Mouse (Mus musculus) embryonic facial prominence, embryonic 14.5 days (tissue): ENCODE measurements around the gene Pou2f2. TPM values are rescaled to one million over a fixed set of nuclear protein-coding genes. Genes with fewer than 3 reads are reported as not detected.

Experiments
- ATAC-seq: fragments of 200-750 bp; cut with Nextera tagmentation; 2 replicates; pipeline ENCODE4 v1.8.0; 2017; ENCODE audit warnings: low read depth, moderate number of reproducible peaks, moderate TSS enrichment
- DNase-seq: peaks from one replicate; pipeline ENCODE4 v3.0.0-alpha.2; 2015; ENCODE audit warnings: low spot score
- H3K27ac ChIP-seq: fragments of 300-500 bp; sonication (generic); replicated peaks from 2 replicates; pipeline ENCODE4 v1.5.1; 2014; ENCODE audit warnings: low read depth, mild to moderate bottlenecking, low read length, moderate library complexity
- H3K27me3 ChIP-seq: fragments of 300-500 bp; sonication (generic); replicated peaks from 2 replicates; pipeline ENCODE4 v1.6.1; 2014; ENCODE audit warnings: low read length; ENCODE audit not compliant: control insufficient read depth, insufficient read depth
- H3K36me3 ChIP-seq: fragments of 300-500 bp; sonication (generic); 2 replicates; pipeline ENCODE4 v1.6.1; 2014; ENCODE audit warnings: low read length, mixed read lengths; ENCODE audit not compliant: control insufficient read depth, insufficient read depth
- H3K4me1 ChIP-seq: fragments of 300-500 bp; sonication (generic); 2 replicates; pipeline ENCODE4 v1.6.1; 2014; ENCODE audit warnings: antibody characterized with exemption, low read length; ENCODE audit not compliant: control insufficient read depth, insufficient read depth
- H3K4me2 ChIP-seq: fragments of 300-500 bp; sonication (generic); 2 replicates; pipeline ENCODE4 v1.6.1; 2014; ENCODE audit warnings: low read depth, mild to moderate bottlenecking, low read length, moderate library complexity, mixed read lengths
- H3K4me3 ChIP-seq: fragments of 300-500 bp; sonication (generic); 2 replicates; pipeline ENCODE4 v1.5.1; 2014; ENCODE audit warnings: low read depth, mild to moderate bottlenecking, low read length
- H3K9ac ChIP-seq: fragments of 300-500 bp; sonication (generic); 2 replicates; pipeline ENCODE4 v1.6.1; 2014; ENCODE audit warnings: low read depth, mild to moderate bottlenecking, low read length, moderate library complexity, mixed read lengths
- H3K9me3 ChIP-seq: fragments of 300-500 bp; sonication (generic); 2 replicates; pipeline ENCODE4 v1.6.1; 2016; ENCODE audit warnings: low read length; ENCODE audit not compliant: control insufficient read depth
- WGBS: fragments of 180-500 bp; shearing (Covaris S2); extraction: QIAGEN DNeasy Blood & Tissue Kit; methylation state at CpG from one replicate; pipeline ENCODE4 v1.1.7; 2014; 5-methylcytosine and 5-hydroxymethylcytosine counted together
- polyA plus RNA-seq: library from polyadenylated mRNA; unstranded; fragments of >200 nt; fragmentation: Nextera tagmentation; extraction: Ambion mirVana; gene quantifications from 2 replicates; pipeline ENCODE4 v1.2.1, GENCODE M21; 2014

The Pou2f2 gene
- 1.5 TPM in 2 replicates for polyA plus RNA-seq

GRCm38 (mm10) chr7:25179606-25180161, at the start of gene Pou2f2:
Gene Pou2f2, minus strand, starts transcription at chr7:25179726.
- Histone ChIP-seq H3K4me3 (peak within 1 kb of the TSS; percentile 49), H3K36me3 (no peaks in the 10 kb centered on the region), H3K27ac (no peak within 1 kb of the TSS), H3K27me3 (peaks cover 84% of the 10 kb centered on the region), H3K4me2 (peak within 1 kb of the TSS; percentile 87), H3K4me1 (peaks cover 5% of the 10 kb centered on the region; the same call in 1 of the 2 replicates), H3K9ac (peak within 1 kb of the TSS; percentile 56), H3K9me3 (no peaks in the 10 kb centered on the region)
- ATAC-seq (peak; percentile 95), DNase-seq (peak; percentile 89)
- WGBS, result under 1% methylated on average over 23 of the region's 56 CpGs

GRCm38 (mm10) chr7:25227523-25228300, 48.2 kb upstream of the Pou2f2 start:
- Histone ChIP-seq H3K4me3 (no peak overlapping the region), H3K9me3 (no peaks in the 10 kb centered on the region), H3K9ac (no peak overlapping the region), H3K4me1 (no peaks in the 10 kb centered on the region), H3K27ac (no peak overlapping the region), H3K36me3 (peaks cover 95% of the 10 kb centered on the region), H3K27me3 (no peaks in the 10 kb centered on the region), H3K4me2 (no peak overlapping the region)
- ATAC-seq (no peak), DNase-seq (no peak)
- WGBS, result 92% methylated on average over 1 of the region's 1 CpGs

GRCm38 (mm10) chr7:25222275-25222967, 42.9 kb upstream of the Pou2f2 start:
- no peak for DNase-seq
- H3K4me2 ChIP-seq, result peak overlapping the region; percentile 92
- H3K27ac ChIP-seq, result no peak overlapping the region
- H3K36me3 ChIP-seq, result peaks cover 44% of the 10 kb centered on the region
- peaks cover 13% of the 10 kb centered on the region for H3K4me1 ChIP-seq
- H3K9me3 ChIP-seq, result no peaks in the 10 kb centered on the region
- H3K9ac ChIP-seq, result peak overlapping the region; percentile 74
- ATAC-seq, result no peak
- 88% methylated on average over 10 of the region's 10 CpGs for WGBS
- H3K27me3 ChIP-seq, result no peaks in the 10 kb centered on the region
- peak overlapping the region; percentile 63 for H3K4me3 ChIP-seq

- peak; percentile 100 for DNase-seq
- Histone ChIP-seq H3K9ac (peak within 1 kb of the TSS; percentile 74), H3K36me3 (peaks cover 33% of the 10 kb centered on the region), H3K27me3 (no peaks in the 10 kb centered on the region), H3K27ac (peak within 1 kb of the TSS; percentile 87), H3K4me3 (peak within 1 kb of the TSS; percentile 63), H3K4me1 (peaks cover 13% of the 10 kb centered on the region), H3K9me3 (no peaks in the 10 kb centered on the region), H3K4me2 (peak within 1 kb of the TSS; percentile 92)
- peak; percentile 98 for ATAC-seq
- under 1% methylated on average over 34 of the region's 45 CpGs for WGBS
Observed at GRCm38 (mm10) chr7:25221102-25221883, 41.8 kb upstream of the Pou2f2 start, which contains the start of gene Zfp526. Gene Zfp526, plus strand, starts transcription at chr7:25221425.

GRCm38 (mm10) chr7:25220457-25221101, 41.1 kb upstream of the Pou2f2 start, which contains the start of gene Dedd2:
Gene Dedd2, minus strand, starts transcription at chr7:25220615.
- Histone ChIP-seq H3K4me1 (peaks cover 13% of the 10 kb centered on the region), H3K9me3 (no peaks in the 10 kb centered on the region), H3K27me3 (no peaks in the 10 kb centered on the region), H3K27ac (peak within 1 kb of the TSS; percentile 87), H3K36me3 (peaks cover 26% of the 10 kb centered on the region), H3K9ac (peak within 1 kb of the TSS; percentile 74), H3K4me2 (peak within 1 kb of the TSS; percentile 92), H3K4me3 (peak within 1 kb of the TSS; percentile 63)
- DNase-seq, result no peak
- 9% methylated on average over 20 of the region's 20 CpGs for WGBS
- no peak for ATAC-seq

- peak; percentile 67 for ATAC-seq
- H3K36me3 ChIP-seq, result peaks cover 24% of the 10 kb centered on the region; the same call in 1 of the 2 replicates
- peak overlapping the region; percentile 74 for H3K9ac ChIP-seq
Observed at GRCm38 (mm10) chr7:25219756-25220456, 40.4 kb upstream of the Pou2f2 start.

GRCm38 (mm10) chr7:25219416-25219750, 39.9 kb upstream of the Pou2f2 start:
- H3K36me3 ChIP-seq, result peaks cover 24% of the 10 kb centered on the region; the same call in 1 of the 2 replicates
- DNase-seq, result no peak
- H3K27me3 ChIP-seq, result no peaks in the 10 kb centered on the region
- ATAC-seq, result 0 out of 2 replicates have a peak, but pooled peaks have one; percentile 1
- 0% methylated on average over 16 of the region's 16 CpGs for WGBS
- H3K27ac ChIP-seq, result no peak overlapping the region
- H3K9ac ChIP-seq, result peak overlapping the region; percentile 74
- peak overlapping the region; percentile 92 for H3K4me2 ChIP-seq
- H3K4me3 ChIP-seq, result peak overlapping the region; percentile 63
- peaks cover 13% of the 10 kb centered on the region for H3K4me1 ChIP-seq
- H3K9me3 ChIP-seq, result no peaks in the 10 kb centered on the region

More at GRCm38 (mm10) chr7:25219756-25220456, 40.4 kb upstream of the Pou2f2 start:
- Histone ChIP-seq H3K4me1 (peaks cover 13% of the 10 kb centered on the region), H3K4me2 (peak overlapping the region; percentile 92), H3K4me3 (peak overlapping the region; percentile 63), H3K9me3 (no peaks in the 10 kb centered on the region), H3K27ac (peak overlapping the region; percentile 72), H3K27me3 (no peaks in the 10 kb centered on the region)
- 3% methylated on average over 31 of the region's 31 CpGs for WGBS
- DNase-seq, result peak; percentile 97
